Mouse (Mus musculus): ENCODE measurements around the gene Gphn.
"Not testable (repeated sequence)": the region's sequence is repeated elsewhere in the genome, so short reads cannot be mapped to it uniquely, and the experiment has no call there.

Gphn gene

GRCm38 (mm10) chr12:78389267-78389666 is 163.1 kb downstream of the Gphn start:
- DNase-seq, result no peak

- DNase-seq, result no peak
Measured at GRCm38 (mm10) chr12:78395297-78395696, 169.1 kb downstream of the Gphn start.

- DNase-seq, result not testable (repeated sequence)
Measured at GRCm38 (mm10) chr12:78407518-78407917, 181.3 kb downstream of the Gphn start.

GRCm38 (mm10) chr12:78522176-78522575 is 296.0 kb downstream of the Gphn start:
- DNase-seq, result no peak

GRCm38 (mm10) chr12:78522804-78523394 is 296.7 kb downstream of the Gphn start:
- DNase-seq, result no peak

- DNase-seq, result not testable (repeated sequence)
Measured at GRCm38 (mm10) chr12:78537590-78537989, 311.4 kb downstream of the Gphn start.

- DNase-seq, result no peak
Measured at GRCm38 (mm10) chr12:78550913-78551312, 324.7 kb downstream of the Gphn start.

- no peak for DNase-seq
Measured at GRCm38 (mm10) chr12:78631816-78632215, 405.6 kb downstream of the Gphn start.

- DNase-seq, result no peak
Measured at GRCm38 (mm10) chr12:78639466-78639865, 413.3 kb downstream of the Gphn start.

GRCm38 (mm10) chr12:78640086-78640485 is 413.9 kb downstream of the Gphn start:
- no peak for DNase-seq

- DNase-seq, result no peak
Measured at GRCm38 (mm10) chr12:78641220-78641619, 415.0 kb downstream of the Gphn start.

GRCm38 (mm10) chr12:78643691-78644090 is 417.5 kb downstream of the Gphn start:
- no peak for DNase-seq

- DNase-seq, result no peak
Measured at GRCm38 (mm10) chr12:78645282-78645681, 419.1 kb downstream of the Gphn start.

- no peak for DNase-seq
Measured at GRCm38 (mm10) chr12:78659718-78660304, 433.6 kb downstream of the Gphn start.

- DNase-seq, result no peak
Measured at GRCm38 (mm10) chr12:78678101-78678806, 452.1 kb downstream of the Gphn start.

- DNase-seq, result no peak
Measured at GRCm38 (mm10) chr12:78678807-78679189, 452.6 kb downstream of the Gphn start.

- DNase-seq, result no peak
Measured at GRCm38 (mm10) chr12:78681048-78681447, 454.9 kb downstream of the Gphn start.

GRCm38 (mm10) chr12:78682279-78682678 is 456.1 kb downstream of the Gphn start:
- no peak for DNase-seq

GRCm38 (mm10) chr12:78685669-78686215 is 459.6 kb downstream of the Gphn start:
- DNase-seq, result no peak

GRCm38 (mm10) chr12:78688876-78689275 is 462.7 kb downstream of the Gphn start:
- no peak for DNase-seq

GRCm38 (mm10) chr12:78691325-78691724 is 465.1 kb downstream of the Gphn start, which contains the start of gene Fam71d:
Fam71d (plus strand) TSS chr12:78691535.
- no peak for DNase-seq

GRCm38 (mm10) chr12:78693281-78693680 is 467.1 kb downstream of the Gphn start:
- no peak for DNase-seq

GRCm38 (mm10) chr12:78717783-78718182 is 491.6 kb downstream of the Gphn start:
- DNase-seq, result no peak

- no peak for DNase-seq
Measured at GRCm38 (mm10) chr12:78727723-78728122, 501.5 kb downstream of the Gphn start.

Data from thymus, postnatal 36 days (tissue).